Mouse (Mus musculus) lung, postnatal 14 days (tissue): ENCODE measurements at regions not wholly inside any gene's neighbourhood (a gene's known extent, or its start where the extent isn't known, plus 50 kb on each side); places are given as distances from the start of the nearest gene placed in this dataset.

Experiments
- DNase-seq: peaks from one replicate; pipeline ENCODE4 v3.0.0; 2021

DNA sequence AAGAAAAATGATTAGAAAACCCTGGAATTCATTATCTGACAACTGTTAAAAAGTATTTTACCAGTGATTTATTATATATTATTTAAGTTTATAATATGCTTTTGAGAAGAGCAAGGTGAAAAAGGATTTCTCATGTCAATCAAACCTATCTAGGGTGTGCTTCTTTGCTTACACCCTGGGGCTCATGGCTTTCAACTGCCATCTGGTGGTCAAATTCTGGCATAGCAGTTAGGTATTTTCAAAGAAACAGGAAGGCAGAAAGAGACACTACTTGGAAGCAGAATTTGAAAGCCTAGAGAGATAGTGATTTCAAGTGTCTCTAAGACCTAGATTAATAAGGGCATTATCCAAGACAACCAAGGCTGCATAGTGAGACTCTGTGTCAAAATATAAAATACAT is 167.8 kb upstream of the Amot start:
- peak; percentile 17 for DNase-seq

DNA sequence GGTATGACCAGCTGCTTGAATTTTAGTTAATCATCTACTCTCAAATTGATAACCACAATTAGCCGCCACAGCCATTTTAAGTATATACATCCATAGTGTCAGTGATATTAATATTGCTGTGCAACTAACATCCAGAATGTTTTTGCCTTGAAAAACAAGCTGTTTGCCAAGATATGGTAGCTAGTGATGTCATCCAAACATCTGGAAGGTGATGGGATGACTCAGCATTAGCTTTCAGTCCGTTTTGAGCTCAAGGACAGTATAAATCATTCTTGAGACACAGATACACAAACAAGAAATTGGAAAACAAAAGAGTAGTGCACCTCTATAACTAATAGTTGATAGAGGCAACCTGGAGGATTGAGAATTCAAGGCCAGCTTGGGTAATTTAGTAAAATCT is 146.7 kb upstream of the Amot start:
- no peak for DNase-seq

DNA sequence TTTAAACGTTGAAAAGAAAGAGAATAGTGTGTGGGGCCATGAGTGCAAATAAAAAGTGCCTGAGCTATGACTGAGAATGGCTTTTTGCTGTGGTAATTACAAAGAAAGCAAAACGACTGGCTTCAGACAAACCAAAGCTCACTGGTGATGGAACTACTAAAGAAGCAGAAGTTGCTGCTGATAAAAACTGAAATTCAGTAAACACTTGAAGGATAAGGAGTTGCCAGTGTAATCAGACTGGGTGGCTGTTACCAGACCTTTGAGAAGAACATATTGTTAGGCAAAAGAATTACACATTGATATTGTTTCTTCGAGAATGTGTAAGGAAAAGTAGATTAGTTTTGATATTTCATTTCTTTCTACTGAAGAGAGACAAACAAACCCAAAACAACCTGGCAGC is 114.7 kb upstream of the Amot start:
- DNase-seq, result no peak

DNA sequence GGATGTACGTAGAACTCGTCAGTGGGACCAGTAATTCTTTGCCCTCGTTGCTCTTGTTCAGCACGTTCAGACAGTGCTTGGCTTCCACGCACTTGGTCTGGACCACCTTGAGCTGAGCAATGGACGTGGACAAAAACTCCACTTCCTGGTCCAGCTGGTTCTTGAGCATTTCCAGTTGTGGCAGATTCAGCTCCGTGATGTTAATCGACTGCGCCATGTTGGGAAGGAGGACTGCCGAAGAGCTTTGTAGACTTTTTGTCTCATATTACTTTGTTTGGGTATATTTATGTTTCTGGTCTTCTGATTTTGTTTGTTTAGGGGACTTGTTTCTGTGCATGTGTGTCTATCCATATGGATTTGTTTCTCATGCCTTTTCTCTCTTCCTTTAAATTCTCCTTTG is 97.1 kb upstream of the Amot start:
- no peak for DNase-seq

DNA sequence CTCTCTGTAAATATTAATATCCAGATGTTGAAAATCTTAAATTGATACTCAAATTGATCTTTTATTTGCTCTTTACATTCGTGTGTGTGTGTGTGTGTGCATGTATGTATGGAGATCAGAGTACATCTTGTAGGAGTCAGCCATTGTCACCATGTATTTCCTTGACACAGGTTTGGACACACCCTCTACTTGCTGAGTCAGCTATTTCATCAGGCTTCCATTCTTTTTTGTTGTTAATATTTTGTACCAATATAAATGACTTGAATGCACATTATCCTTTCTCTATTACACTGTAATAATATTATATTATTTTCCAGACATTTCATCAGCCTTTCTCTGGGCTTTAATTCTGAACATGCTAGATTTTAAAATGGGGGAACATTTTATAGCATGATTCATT is 85.8 kb upstream of the Amot start:
- no peak for DNase-seq

DNA sequence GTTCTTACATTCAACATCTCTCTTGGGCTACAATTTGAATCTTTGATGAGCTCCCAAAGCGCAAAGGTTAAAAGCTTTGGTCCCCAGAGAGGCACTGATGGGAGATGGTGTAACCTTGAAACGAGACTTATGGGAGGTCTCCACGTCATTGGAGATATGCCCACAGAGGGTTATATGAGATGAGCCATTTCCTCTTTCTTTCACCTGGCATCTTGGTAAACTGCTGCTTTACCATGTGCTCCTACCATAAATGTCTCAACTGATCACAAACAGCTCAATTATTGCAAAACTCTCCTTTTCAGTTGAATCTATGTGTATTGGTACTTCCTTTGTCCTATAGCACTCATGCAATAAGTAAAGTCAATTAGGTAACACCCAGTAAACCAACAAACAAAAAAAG is 62.5 kb upstream of the Amot start:
- DNase-seq, result no peak

DNA sequence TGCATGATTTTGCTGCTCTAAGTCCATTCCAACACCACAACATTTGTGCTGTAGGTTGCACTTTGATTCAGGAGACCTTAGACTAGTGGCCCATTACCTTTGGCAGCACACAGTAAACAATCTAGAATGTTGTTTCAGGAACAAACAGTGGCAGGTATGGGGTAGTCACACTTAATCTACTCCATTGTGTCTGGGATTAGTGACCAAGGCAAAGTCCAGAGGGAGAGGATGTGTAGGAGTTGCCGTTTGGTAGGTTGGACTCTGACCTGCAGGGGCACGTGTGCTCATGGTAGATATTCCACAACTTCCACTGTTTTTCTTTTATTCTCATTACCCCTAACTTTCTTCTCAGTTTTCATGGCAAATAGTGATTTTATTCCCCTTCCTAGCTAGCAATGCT is 62.1 kb upstream of the Amot start:
- DNase-seq, result no peak

DNA sequence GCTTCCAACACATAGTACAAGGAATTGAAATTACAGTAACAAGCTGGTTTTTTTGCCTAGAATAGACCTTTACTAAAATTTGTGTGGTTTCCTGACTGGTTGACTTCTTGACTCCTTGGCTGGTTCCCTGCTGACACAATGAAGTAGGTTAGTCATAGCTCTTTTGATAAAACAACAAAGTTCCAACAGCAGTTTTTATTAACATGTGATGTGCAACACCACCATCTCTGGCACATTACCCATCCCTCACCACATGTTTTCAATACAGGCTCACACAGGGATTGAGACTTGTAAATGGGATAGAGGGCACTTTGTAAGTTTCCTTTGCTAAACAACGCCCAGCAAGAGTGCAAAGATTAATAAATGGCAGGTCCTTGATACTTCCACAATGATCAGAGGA is 53.9 kb upstream of the Amot start:
- DNase-seq, result no peak
